Mouse (Mus musculus): ENCODE measurements around the gene Mt3.

Gene Mt3

DNA sequence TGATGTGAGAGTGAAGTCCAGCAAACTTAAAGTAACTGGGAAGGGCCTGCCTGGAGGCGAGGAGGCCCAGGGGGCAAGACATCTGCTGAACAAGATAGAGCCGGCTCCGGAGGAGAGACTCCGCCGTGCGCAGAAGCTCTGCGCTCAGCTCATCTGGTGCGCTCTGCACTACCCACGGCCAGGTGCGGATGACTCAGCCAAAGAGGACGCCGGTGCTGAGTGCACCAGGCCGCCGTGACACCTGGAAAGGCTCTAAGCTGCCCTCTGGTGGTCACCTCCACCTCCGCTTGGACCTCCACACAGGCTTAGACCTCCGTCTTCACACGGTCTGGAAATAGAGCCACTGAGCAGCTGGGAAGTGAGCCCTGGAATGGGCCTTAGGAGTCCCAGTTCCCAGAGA is 34.1 kb downstream of the Mt3 start:
- in situ Hi-C loops (cut with MboI), result no loop called here

DNA sequence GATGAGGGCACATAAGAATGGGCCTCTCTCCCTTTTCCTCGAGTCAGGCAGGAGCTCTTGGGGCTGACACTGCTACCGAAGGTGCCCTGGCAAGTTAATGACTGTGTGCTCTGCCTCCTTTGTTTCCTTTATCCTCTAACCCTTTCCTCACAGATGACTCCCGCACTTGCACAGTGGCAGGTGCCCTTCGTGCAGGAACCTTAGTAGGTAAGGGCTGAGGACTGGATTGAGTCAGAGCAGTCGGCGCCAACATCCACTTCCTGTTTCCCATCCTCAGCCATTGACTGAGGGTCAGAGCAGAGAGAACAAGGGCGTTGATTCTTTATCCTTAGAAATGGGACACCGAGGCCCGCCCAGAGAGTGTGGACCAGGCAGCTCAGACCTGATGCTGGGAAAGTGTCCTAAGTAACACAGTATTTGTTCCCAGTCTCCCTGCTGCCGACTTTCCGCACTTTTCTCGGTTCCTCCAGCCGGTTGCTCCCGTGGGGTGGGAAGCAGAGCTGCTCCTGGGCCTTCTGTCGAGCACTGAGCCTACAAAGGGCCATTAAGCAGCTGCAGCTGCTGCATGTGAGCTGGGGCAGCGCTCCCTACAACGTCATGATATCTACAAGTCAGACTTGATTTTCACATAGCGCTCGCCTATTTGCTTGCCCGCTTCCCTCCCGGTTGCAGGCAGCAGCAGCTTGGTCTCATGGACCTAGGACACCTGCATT is 35.0 kb downstream of the Mt3 start:
- in situ Hi-C loops (cut with MboI), result no loop called here

- in situ Hi-C loops (cut with MboI), result no loop called here
Measured at GRCm38 (mm10) chr8:94189275-94190031, 37.0 kb downstream of the Mt3 start.

DNA sequence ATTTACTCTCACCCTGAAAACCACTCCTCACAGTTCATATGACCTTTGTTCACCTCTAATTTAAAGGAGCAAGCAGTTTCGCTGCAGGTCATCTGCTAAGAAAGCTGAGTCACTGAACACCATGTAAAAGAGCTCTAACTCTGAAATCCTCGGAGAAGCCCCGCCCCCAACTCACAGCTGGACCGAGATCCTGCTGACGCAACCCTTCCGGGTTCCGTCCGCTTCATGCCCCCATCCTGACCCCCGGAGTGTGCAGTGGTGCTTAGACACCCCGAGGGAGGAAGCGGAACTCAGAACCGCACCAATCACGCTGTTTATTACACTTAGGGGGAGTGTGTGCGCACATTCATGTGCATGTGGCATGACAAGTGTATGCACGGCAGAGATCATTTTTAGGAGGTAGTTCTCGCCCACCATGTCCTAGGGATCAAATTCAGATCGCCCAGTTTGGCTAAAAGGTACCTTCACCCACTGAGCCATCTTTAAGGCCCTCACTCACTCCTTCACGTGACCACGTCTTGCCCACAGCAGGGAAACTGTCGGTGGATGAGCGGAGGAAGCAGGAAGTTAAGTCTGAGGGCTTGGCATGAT is 38.8 kb downstream of the Mt3 start:
- in situ Hi-C loops (cut with MboI), result no loop called here

DNA sequence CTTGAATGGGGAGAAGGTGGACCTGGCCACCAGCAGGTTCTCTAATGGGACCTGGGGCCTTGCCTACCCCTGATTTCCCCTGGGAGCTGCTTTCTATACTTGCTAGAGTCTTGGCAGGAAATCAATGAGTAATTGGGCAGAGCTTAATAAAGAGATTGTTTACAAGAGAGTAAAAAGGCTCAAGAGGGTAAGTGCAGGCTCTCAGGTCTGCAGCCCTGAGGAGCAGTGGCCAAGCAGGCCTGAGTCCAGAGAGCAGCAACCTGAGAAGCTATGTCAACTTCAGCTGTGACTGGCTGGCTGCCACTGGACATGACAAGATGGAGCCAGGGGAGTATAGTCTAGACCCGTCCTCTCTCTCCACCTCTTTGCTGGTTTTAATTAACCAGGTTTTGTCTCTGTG is 40.5 kb downstream of the Mt3 start:
- in situ Hi-C loops (cut with MboI), result no loop called here

DNA sequence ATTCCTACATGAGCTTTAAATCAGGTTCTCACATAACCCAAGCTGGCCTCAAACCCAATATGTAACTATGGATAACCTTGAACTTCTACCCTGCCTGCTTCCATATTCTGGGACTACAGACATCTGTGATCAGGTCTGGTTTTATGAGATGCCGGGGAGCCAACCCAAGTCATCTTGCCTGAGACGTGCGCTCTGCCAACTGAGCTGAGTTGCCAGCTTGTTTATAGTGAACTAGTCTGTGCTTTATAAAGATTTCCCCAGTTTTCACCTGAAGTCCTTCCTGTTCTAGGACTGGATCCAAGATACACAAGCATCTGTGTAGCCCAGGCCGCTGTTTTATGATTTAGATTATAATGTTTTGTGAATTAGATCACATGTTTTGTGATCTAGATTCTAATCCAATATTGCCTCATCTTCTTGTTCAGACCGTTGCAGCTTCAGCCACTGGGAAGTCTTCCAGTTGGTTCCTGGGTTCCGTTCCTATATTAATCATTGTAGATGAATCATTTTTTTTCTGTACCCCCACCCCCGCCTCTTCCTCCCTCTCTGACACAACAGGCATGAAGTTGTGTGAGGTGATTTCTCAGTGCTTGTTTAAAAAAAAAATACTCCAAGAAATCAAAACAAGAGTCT is 42.3 kb downstream of the Mt3 start:
- in situ Hi-C loops (cut with MboI), result no loop called here

DNA sequence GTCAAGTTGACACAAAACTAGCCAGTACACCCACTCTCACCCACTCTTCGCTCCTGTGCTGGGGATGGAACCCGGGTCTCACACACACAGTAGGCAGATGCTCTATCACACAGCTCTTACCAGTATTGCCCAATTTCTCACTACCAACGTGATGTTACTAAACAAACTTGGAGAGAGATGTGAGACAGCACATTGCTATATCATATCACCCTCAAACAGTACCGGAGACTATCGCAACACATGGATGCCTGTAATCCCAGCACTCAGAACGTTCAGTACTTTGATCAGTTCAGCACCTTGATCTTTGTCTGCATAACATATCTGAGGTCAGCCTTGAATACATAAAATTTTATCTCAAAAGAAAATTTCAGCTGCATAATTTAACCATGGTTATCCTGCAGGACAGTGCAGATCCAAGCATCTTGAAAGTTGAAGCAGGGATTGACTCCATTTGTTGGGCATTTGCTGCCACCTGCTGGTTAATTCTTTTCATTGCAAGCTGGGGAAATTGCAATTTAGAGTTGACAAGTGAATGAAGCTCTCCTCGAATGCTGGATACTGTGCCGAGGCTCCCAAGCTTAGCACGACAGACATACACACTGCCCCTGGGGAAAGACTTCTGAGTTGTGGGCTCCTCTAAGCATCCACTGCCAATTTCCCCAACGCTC is 46.9 kb downstream of the Mt3 start:
- in situ Hi-C loops (cut with MboI), result no loop called here
